Mouse (Mus musculus) embryonic facial prominence, embryonic 13.5 days (tissue): ENCODE measurements around the gene 9830107B12Rik. TPM values are rescaled to one million over a fixed set of nuclear protein-coding genes. Genes with fewer than 3 reads are reported as not detected.
A peak's percentile ranks its signal among the peaks of the same experiment; 100 is the strongest.

Experiments used
- ATAC-seq: fragments of 200-750 bp; cut with Nextera tagmentation; 2 replicates; pipeline ENCODE4 v1.8.0; 2017; ENCODE audit warnings: low read depth; ENCODE audit not compliant: insufficient number of reproducible peaks, insufficient read depth, low FRiP score, low TSS enrichment
- H3K27ac ChIP-seq: fragments of 300-500 bp; sonication (generic); 2 replicates; pipeline ENCODE4 v1.5.1; 2015; ENCODE audit warnings: moderate library complexity, mild to moderate bottlenecking, inconsistent platforms
- H3K27me3 ChIP-seq: fragments of 300-500 bp; sonication (generic); 2 replicates; pipeline ENCODE4 v1.6.1; 2015; ENCODE audit warnings: mild to moderate bottlenecking, inconsistent platforms
- H3K36me3 ChIP-seq: fragments of 300-500 bp; sonication (generic); 2 replicates; pipeline ENCODE4 v1.6.1; 2015; ENCODE audit warnings: mild to moderate bottlenecking, inconsistent platforms
- H3K4me1 ChIP-seq: fragments of 300-500 bp; sonication (generic); 2 replicates; pipeline ENCODE4 v1.6.1; 2015; ENCODE audit warnings: inconsistent platforms
- H3K4me2 ChIP-seq: fragments of 300-500 bp; sonication (generic); 2 replicates; pipeline ENCODE4 v1.6.1; 2015; ENCODE audit warnings: moderate library complexity, mild to moderate bottlenecking, inconsistent platforms
- H3K4me3 ChIP-seq: fragments of 300-500 bp; sonication (generic); 2 replicates; pipeline ENCODE4 v1.5.1; 2015; ENCODE audit warnings: mild to moderate bottlenecking, inconsistent platforms
- H3K9ac ChIP-seq: fragments of 300-500 bp; sonication (generic); 2 replicates; pipeline ENCODE4 v1.6.1; 2015; ENCODE audit warnings: mild to moderate bottlenecking, inconsistent platforms
- H3K9me3 ChIP-seq: fragments of 300-500 bp; sonication (generic); 2 replicates; pipeline ENCODE4 v1.6.1; 2016; ENCODE audit warnings: inconsistent platforms
- WGBS: fragments of 180-500 bp; shearing (Covaris S2); methylation state at CpG from one replicate; pipeline ENCODE4 v1.1.7; 2015; ENCODE audit warnings: mixed read lengths; 5-methylcytosine and 5-hydroxymethylcytosine counted together
- polyA plus RNA-seq: library from polyadenylated mRNA; unstranded; fragments of >200 nt; fragmentation: Nextera tagmentation; extraction: Ambion mirVana; gene quantifications from 2 replicates; pipeline ENCODE4 v1.2.1, GENCODE M21; 2015

The 9830107B12Rik gene
- polyA plus RNA-seq, 1 experiment from 2014 or later: not detected

- 45% methylated on average over 4 of the region's 4 CpGs for WGBS
- H3K36me3 ChIP-seq: no peaks in the 10 kb centered on the region
- H3K4me3 ChIP-seq: no peak overlapping the region
- ATAC-seq: no peak
- H3K9ac ChIP-seq: no peak overlapping the region
- H3K9me3 ChIP-seq: no peaks in the 10 kb centered on the region
- no peak overlapping the region for H3K4me2 ChIP-seq
- H3K27me3 ChIP-seq: no peaks in the 10 kb centered on the region
- H3K4me1 ChIP-seq: no peaks in the 10 kb centered on the region
- no peak overlapping the region for H3K27ac ChIP-seq
These were observed 38.7 kb downstream of the 9830107B12Rik start for GRCm38 (mm10) chr17:48107333-48107732.

DNA sequence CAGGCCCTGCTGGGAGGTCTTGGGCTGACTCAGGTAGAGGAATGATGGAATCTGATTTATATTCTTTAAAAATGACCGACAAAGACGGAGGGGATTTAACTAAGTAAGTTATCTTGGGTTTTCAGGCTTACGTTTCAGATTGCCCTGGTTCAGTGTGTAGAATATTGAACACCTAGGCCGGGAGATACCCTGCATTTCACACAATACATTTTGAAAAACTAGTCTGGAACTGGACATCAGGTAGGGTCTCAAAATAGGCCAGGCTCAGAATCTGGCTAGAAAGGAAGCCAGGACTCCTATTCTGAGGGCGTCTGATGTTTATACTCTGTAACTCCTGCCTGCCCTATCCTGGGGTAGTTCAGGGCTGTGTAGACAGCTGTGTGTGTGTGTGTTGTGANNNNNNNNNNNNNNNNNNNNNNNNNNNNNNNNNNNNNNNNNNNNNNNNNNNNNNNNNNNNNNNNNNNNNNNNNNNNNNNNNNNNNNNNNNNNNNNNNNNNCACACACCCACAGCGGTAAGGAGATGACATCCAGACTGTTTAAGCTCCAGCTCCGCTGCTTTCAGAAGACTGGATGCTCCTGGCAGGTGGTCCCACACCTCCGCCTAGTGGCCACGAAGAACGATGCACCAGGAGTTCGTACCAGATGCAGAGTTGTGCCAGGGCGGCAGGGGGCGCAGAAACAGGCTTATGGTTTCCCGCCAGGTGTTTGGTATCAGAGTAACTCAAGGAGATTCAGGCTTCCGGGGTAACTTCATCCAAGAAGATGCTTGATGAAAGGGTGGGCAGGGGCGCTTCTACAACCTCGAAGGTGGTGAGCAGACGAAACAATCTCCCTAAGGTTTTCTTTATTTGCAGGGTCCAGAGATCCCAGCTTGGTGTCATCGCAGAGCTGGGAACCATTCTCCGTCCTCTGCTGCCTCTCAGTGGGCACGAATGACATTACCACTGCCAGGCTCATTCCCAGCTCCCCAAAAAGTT is 45.3 kb downstream of the 9830107B12Rik start:
- Histone ChIP-seq H3K4me3 (peak overlapping the region; percentile 31), H3K4me1 (peaks cover 41% of the 10 kb centered on the region), H3K9ac (no peak overlapping the region), H3K36me3 (no peaks in the 10 kb centered on the region), H3K9me3 (no peaks in the 10 kb centered on the region), H3K27me3 (peaks cover 47% of the 10 kb centered on the region), H3K4me2 (peak overlapping the region; percentile 50), H3K27ac (no peak overlapping the region)
- ATAC-seq: 0 out of 2 replicates have a peak, but pooled peaks have one; percentile 23
- 12% methylated on average over 21 of the region's 21 CpGs for WGBS

DNA sequence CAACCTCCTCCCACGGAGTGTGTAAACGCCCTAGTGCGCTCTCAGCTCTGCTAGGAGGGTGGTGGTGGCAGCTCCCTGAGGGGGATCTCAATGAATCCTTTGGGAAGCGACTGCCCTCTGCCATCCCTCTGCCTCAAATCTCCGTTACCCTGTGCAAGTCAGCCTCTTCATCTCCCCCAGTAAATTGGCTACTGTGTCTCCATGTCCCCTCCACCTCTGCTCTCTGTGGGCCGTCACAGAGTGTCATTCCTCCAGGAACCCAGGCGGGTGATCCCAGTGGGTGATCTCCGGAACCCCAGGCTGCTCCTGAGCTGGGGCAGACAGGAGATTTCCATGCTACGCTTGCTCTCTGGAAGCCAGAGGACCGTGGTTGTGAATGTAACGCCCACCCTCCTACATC is 46.8 kb downstream of the 9830107B12Rik start:
- Histone ChIP-seq H3K27ac (no peak overlapping the region), H3K9me3 (no peaks in the 10 kb centered on the region), H3K4me3 (no peak overlapping the region), H3K4me2 (no peak overlapping the region; the same call in 1 of the 2 replicates), H3K27me3 (peaks cover 61% of the 10 kb centered on the region), H3K9ac (no peak overlapping the region), H3K4me1 (peaks cover 54% of the 10 kb centered on the region), H3K36me3 (no peaks in the 10 kb centered on the region)
- 18% methylated on average over 11 of the region's 11 CpGs for WGBS
- no peak for ATAC-seq

DNA sequence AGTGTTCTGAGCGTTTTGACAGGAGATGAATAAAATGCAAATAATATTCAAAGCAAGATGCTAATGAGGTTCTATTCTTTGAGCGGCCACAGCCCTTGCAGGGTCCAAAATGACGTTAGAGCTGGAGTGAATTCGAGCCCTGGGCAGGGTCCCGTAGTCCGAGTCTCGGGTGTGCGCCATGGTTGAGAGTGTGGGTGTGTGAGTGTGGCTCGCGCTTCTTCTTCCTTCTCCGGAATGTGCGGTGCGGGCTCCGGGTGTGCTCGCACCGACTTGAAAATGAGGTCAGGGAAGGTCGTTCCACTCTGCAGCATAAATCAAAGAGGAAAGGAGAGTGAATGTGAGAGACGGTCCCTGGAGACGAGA is 47.6 kb downstream of the 9830107B12Rik start:
- no peak overlapping the region for H3K27ac ChIP-seq

GRCm38 (mm10) chr17:48097743-48098527 is 48.1 kb downstream of the 9830107B12Rik start:
- Histone ChIP-seq H3K9ac (peak overlapping the region; percentile 33; the same call in 1 of the 2 replicates), H3K4me1 (peaks cover 58% of the 10 kb centered on the region), H3K9me3 (no peaks in the 10 kb centered on the region), H3K27me3 (peaks cover 70% of the 10 kb centered on the region), H3K36me3 (no peaks in the 10 kb centered on the region), H3K4me3 (peak overlapping the region; percentile 39), H3K4me2 (peak overlapping the region; percentile 67), H3K27ac (no peak overlapping the region)
- under 1% methylated on average over 43 of the region's 43 CpGs for WGBS
- ATAC-seq: no peak

More for the DNA sequence above, 47.6 kb downstream of the 9830107B12Rik start:
- peak overlapping the region; percentile 39 for H3K4me3 ChIP-seq
- H3K36me3 ChIP-seq: no peaks in the 10 kb centered on the region
- peaks cover 69% of the 10 kb centered on the region for H3K27me3 ChIP-seq
- peak overlapping the region; percentile 67 for H3K4me2 ChIP-seq
- no peak for ATAC-seq
- 0 out of 2 replicates have a peak overlapping the region, but pooled peaks have one; percentile 49 for H3K9ac ChIP-seq
- H3K9me3 ChIP-seq: no peaks in the 10 kb centered on the region
- peaks cover 55% of the 10 kb centered on the region for H3K4me1 ChIP-seq
- WGBS: under 1% methylated on average over 19 of the region's 19 CpGs

DNA sequence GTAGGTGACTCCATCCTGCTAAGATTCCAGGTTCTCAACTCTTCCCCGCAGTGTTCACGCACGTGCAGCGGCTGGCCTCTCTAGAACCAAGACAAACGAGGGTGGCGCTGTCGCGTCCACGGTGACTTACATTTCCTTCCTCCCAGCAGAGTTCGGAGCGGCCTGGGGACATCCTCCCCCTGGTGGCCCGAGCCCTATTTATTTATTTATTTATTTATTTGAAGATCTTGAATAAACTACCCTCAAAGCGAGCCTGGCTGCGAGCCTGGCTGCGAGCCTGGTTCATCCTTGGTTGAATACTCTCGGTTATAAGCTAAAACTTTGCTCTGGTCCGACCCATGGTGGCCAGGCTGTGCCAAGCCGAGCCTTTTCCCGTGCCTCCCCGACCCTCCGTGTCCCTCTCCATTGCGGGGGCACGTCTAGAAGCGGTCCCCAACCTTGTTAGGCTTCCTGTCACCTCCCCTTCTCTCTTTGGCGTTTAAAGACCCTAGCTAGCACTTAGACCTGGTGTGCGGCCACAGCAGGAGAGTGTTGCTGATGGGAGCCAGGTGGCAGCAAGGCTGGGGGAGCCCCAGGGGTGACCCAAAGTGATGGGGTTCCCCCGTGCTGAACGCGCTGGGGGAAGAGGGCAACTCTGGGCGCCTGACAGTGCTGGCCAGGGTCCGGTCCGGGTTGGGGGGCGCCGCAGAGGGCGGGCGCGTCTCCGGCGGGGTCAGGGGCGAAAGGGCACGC is 48.9 kb downstream of the 9830107B12Rik start:
- H3K4me2 ChIP-seq: peak overlapping the region; percentile 67
- no peaks in the 10 kb centered on the region for H3K36me3 ChIP-seq
- peaks cover 58% of the 10 kb centered on the region for H3K4me1 ChIP-seq
- H3K27ac ChIP-seq: no peak overlapping the region
- no peak for ATAC-seq
- H3K4me3 ChIP-seq: peak overlapping the region; percentile 39
- WGBS: 2% methylated on average over 38 of the region's 41 CpGs
- H3K9me3 ChIP-seq: no peaks in the 10 kb centered on the region
- H3K27me3 ChIP-seq: peaks cover 70% of the 10 kb centered on the region
- peak overlapping the region; percentile 33 for H3K9ac ChIP-seq

GRCm38 (mm10) chr17:48096321-48096720 is 49.7 kb downstream of the 9830107B12Rik start:
- peak overlapping the region; percentile 39; the same call in 1 of the 2 replicates for H3K4me3 ChIP-seq
- no peaks in the 10 kb centered on the region for H3K9me3 ChIP-seq
- H3K27ac ChIP-seq: no peak overlapping the region
- peaks cover 70% of the 10 kb centered on the region for H3K27me3 ChIP-seq
- no peaks in the 10 kb centered on the region for H3K36me3 ChIP-seq
- peak overlapping the region; percentile 67 for H3K4me2 ChIP-seq
- WGBS: 6% methylated on average over 17 of the region's 17 CpGs
- no peak overlapping the region for H3K9ac ChIP-seq
- peaks cover 58% of the 10 kb centered on the region for H3K4me1 ChIP-seq
- no peak for ATAC-seq

- peaks cover 58% of the 10 kb centered on the region for H3K4me1 ChIP-seq
- no peak for ATAC-seq
- H3K27me3 ChIP-seq: peaks cover 70% of the 10 kb centered on the region
- H3K27ac ChIP-seq: no peak overlapping the region
- H3K9ac ChIP-seq: no peak overlapping the region
- under 1% methylated on average over 26 of the region's 26 CpGs for WGBS
- H3K4me2 ChIP-seq: peak overlapping the region; percentile 40
- peak overlapping the region; percentile 16; the same call in 1 of the 2 replicates for H3K4me3 ChIP-seq
- no peaks in the 10 kb centered on the region for H3K36me3 ChIP-seq
- no peaks in the 10 kb centered on the region for H3K9me3 ChIP-seq
These were observed 50.3 kb downstream of the 9830107B12Rik start for GRCm38 (mm10) chr17:48095718-48096121.

GRCm38 (mm10) chr17:48094820-48095680 is 51.0 kb downstream of the 9830107B12Rik start:
- H3K27ac ChIP-seq: 0 out of 2 replicates have a peak overlapping the region, but pooled peaks have one; percentile 17
- no peaks in the 10 kb centered on the region for H3K36me3 ChIP-seq
- no peak for ATAC-seq
- peaks cover 54% of the 10 kb centered on the region for H3K4me1 ChIP-seq
- WGBS: 2% methylated on average over 20 of the region's 20 CpGs
- peak overlapping the region; percentile 7 for H3K4me3 ChIP-seq
- peaks cover 65% of the 10 kb centered on the region for H3K27me3 ChIP-seq
- H3K9ac ChIP-seq: no peak overlapping the region
- H3K4me2 ChIP-seq: peak overlapping the region; percentile 40
- H3K9me3 ChIP-seq: no peaks in the 10 kb centered on the region

GRCm38 (mm10) chr17:48093286-48093817 is 52.7 kb downstream of the 9830107B12Rik start:
- Histone ChIP-seq H3K4me3 (no peak overlapping the region), H3K27ac (no peak overlapping the region), H3K36me3 (no peaks in the 10 kb centered on the region), H3K4me2 (no peak overlapping the region), H3K27me3 (peaks cover 49% of the 10 kb centered on the region), H3K4me1 (peaks cover 42% of the 10 kb centered on the region), H3K9ac (no peak overlapping the region), H3K9me3 (no peaks in the 10 kb centered on the region)
- 67% methylated on average over 5 of the region's 5 CpGs for WGBS
- no peak for ATAC-seq
